Mouse (Mus musculus) adrenal gland (tissue): Measurements from ENCODE around the gene Foxs1.

Source experiments
- intact Hi-C: fragments of 180-260 bp; cut with DNase I; formaldehyde crosslinking; loops from one replicate; pipeline ENCODE4 v1.15.1; 2025

Foxs1 gene

DNA sequence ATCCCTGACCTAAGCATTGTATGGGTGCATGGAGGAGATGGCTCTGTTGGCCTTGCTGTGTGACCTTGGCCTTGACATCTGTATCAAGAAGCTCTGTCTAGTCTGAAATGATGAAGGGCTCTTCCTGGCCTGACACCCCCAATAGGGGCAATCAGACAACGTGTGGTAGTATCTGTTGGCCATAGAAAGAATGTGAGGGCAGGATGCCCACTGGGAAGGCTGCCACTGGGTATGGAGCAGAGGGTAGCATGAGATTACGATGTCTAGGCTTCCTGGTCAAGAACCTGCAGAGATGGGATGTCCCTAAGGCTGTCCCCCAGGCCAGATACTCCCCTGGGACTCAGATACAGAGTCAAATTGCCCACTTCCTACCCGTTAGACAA, 4.0 kb downstream of the Foxs1 start:
- intact Hi-C loops: no loop called here

DNA sequence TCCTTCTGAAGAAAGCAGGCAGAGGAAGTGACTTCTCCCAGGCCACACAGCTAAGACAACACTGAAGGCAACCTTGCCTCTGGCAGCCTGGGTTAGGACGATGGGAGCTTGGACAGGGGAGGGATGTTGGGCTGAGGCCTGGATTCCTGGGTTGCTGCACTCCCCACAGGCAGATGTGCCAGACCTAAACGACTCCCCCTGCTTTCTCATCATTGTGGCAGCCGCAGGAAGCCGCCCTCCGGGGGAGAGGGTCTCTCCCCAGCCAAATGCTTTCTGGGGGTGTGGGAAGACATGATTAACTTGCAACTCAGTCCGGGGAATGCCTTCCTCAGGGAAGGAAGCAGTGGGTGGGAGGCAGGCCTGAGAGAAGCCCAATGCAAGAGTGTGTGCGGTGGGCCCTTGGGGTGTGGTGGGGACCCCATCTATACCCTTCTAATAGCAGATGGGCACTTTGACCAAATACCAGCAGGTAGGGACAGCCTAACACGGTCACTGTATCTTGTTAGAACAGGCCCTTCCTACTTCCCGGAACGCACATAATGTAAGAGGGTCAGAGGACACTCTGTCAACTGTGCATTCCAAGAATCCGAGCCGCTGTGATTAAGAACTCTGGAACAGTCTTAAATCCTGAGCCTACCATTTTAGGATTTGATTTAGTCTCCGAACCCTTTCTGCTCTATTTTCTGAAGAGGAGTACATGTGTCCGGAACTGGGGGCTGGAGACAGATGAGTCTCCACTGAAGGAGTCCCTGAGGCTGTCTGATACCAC, 4.6 kb downstream of the Foxs1 start:
- intact Hi-C loops: no loop called here

DNA sequence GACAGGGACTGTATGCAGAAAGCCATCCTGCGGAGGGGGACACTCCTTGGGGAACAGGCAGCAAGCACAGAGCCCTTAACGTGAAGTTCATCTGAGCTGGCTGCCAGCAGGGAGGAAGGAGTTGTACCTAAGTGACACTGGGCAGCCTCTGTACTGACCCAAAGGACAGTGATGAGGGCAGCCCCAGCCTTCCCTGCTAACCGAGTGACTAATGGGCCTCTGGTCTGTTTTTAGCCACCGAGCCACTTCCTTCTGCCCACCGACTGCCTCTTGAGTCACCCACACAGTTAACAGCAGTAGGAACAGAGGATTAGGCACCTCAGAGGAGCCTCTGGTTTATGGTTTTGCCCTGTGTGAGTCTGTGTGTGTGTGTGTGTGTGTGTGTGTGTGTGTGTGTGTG, 5.6 kb downstream of the Foxs1 start:
- intact Hi-C loops: no loop called here

- intact Hi-C loops: no loop called here
These were observed 6.1 kb downstream of the Foxs1 start for GRCm38 (mm10) chr2:152926896-152927295.

DNA sequence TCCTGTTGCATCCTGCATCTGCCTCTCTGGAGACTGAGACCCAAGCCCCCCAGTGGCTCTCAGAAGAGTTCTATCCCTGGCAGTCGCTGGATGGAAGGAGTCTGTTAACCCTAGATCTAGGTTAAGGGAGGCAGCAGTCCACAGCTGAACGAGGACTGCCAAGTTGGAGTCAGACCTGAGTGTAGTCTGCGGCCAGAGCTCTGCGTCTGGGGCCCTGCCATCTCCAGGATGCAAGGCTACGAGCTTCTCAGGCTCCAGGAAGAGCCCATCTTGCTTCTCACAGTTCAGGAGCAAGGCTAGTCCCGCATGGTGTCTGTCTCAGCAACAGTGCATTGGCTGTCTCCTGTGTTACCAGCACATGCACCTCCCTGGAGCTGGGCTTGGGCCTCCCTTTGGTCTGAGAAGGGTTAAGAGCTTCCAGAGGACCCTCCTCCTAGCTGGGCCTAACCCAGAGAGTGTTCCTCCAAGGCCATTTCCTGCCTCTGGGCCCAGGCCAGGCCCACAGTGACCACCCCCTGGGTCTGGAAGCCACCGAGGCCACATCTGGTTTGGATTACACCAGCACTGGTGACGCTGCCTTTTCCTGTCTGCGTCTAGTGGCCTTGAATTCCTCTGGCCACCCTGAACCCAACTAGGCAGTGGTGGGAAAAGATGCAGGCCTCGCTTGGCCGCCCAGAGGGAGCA, 7.7 kb downstream of the Foxs1 start:
- intact Hi-C loops: no loop called here

GRCm38 (mm10) chr2:152924543-152924942, 8.5 kb downstream of the Foxs1 start:
- intact Hi-C loops: no loop called here

DNA sequence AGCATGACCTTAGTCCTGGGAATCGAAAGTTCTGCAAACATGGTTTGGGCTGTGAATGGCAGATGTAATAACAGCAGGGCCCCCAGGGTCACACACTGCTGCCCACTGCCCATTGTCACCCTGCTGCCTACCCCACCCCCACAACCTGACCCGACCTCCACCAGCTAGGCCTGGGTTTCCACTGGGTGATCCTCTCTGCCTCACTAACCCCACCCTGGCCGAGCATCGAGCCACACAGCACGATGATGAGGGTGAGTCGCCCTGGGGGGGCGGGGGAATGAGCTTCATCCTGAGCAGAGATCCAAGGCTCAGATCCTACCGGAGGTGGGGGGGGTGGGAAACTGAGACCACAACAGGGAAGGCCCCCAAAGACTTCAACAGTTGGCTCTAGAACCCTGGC, 8.9 kb downstream of the Foxs1 start:
- intact Hi-C loops: no loop called here

GRCm38 (mm10) chr2:152923621-152924020, 9.4 kb downstream of the Foxs1 start:
- intact Hi-C loops: no loop called here

GRCm38 (mm10) chr2:152922376-152922775, 10.6 kb downstream of the Foxs1 start:
- intact Hi-C loops: no loop called here

- intact Hi-C loops: loop anchor here (5.0 kb wide), 1 partner anchor 100 kb away; the partner anchor contains the start of gene Pdrg1
These were observed 15.3 kb downstream of the Foxs1 start for GRCm38 (mm10) chr2:152917671-152918070.

DNA sequence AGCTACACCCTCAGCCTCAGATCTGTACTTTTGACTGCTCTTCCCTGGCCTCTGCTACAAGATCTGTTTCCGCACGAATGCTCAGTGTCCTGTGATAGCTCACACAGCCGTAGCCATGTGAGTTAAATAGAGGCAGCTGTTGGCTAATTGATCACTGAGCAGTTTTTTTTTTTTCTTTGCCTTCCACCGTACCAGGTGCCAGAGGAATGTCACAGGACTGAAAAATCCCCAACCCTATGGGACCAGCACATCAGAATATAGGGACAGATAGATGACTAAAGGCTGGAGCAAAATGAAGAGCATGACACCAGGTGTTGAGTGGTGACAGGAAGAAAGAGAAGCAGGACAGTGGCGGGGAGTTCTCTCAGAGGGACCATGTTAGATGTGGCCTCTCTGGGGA, 16.9 kb downstream of the Foxs1 start:
- intact Hi-C loops: loop anchor here (5.0 kb wide), 1 partner anchor 101 kb away; the partner anchor contains the start of gene Pdrg1

- intact Hi-C loops: loop anchor here (2.0 to 5.0 kb wide), 2 partner anchors 17 to 102 kb away; partner anchors contain the start of genes Foxs1 and Pdrg1
These were observed 17.6 kb downstream of the Foxs1 start for GRCm38 (mm10) chr2:152915453-152915852.

GRCm38 (mm10) chr2:152914310-152915120, 18.5 kb downstream of the Foxs1 start:
- intact Hi-C loops: loop anchor here (2.0 to 5.0 kb wide), 3 partner anchors 18 to 223 kb away; partner anchors contain the start of genes Foxs1 and Pdrg1

DNA sequence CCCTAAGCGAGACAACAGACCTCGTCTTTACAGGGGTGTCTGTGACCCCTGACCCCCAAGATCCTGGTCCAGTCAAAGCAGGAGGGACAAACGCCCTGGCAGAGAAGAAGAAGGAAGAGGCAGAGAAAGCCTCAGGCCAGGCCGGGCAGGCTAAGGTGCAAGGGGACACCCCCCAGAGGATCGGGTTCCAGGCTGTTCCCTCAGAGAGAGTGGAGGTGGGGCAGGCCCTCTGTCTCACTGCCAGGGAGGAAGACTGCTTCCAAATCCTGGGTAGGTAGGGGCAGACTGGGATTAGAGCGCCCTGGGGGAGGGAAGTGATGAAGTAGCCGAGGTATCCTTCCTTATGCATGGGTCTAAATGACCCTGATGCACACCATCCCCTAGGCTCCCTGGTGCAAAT, 19.5 kb downstream of the Foxs1 start:
- intact Hi-C loops: loop anchor here (5.0 kb wide), 1 partner anchor 224 kb away; no protein-coding TSS in a partner anchor

GRCm38 (mm10) chr2:152911432-152911831, 21.6 kb downstream of the Foxs1 start:
- intact Hi-C loops: loop anchor here (5.0 kb wide), 1 partner anchor 226 kb away; no protein-coding TSS in a partner anchor

DNA sequence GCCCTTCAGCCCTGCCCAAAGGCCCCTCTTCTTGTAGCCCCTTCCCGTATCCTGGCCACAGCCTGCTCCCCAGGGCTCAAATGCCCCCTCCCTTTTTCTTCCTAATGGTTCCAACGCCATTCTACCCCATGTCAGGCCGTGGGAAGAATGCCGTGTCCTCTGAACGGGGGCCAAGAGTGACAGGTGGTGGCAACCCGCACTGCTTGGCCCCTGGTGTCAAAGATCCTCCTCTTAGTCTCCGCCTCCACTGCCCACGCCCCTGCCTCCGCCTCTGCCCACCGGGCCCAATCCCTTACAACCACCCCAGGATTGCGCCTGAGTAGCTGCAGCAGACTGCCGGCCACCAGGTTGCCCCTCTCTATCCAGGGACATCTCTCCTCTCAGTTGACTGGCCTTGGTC, 22.0 kb downstream of the Foxs1 start, which contains the start of gene Mylk2:
Gene Mylk2 (plus strand): TSS at position 322 of the 400 bp plus-strand sequence.
- intact Hi-C loops: loop anchor here (5.0 kb wide), 1 partner anchor 226 kb away; no protein-coding TSS in a partner anchor

DNA sequence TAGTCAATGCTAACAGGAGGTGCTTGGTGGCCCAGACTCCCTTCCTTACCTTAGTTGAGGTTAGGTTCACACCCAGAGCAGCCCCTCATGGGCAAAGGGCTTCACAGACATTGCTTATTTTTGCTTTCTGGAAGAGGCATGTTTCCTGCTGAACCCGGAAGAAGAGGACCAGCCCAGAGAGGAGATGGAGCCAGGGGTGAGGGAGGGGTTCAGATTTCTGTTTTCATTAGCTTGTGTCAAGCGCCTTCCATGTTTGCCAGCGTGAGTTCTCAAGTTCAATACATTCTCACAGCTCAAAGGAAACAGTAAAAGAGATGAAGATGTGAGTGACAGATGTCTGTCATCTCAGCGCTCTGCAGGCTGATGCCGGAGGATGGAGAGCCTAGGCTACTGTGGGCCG, 23.2 kb downstream of the Foxs1 start:
- intact Hi-C loops: loop anchor here (5.0 kb wide), 1 partner anchor 227 kb away; no protein-coding TSS in a partner anchor

- intact Hi-C loops: no loop called here
These were observed 25.7 kb downstream of the Foxs1 start for GRCm38 (mm10) chr2:152907114-152907943.

GRCm38 (mm10) chr2:152906274-152907037, 26.6 kb downstream of the Foxs1 start:
- intact Hi-C loops: no loop called here
